Mouse (Mus musculus) E14TG2a.4 (cell line): ENCODE measurements around the gene Apba1.

Source experiments
- H3K27me3 ChIP-seq: 2 replicates; pipeline ENCODE4 v1.6.1; 2014; ENCODE audit warnings: low read length, control low read depth; ENCODE audit not compliant: insufficient read depth
- H3K36me3 ChIP-seq: 2 replicates; pipeline ENCODE4 v1.6.1; 2014; ENCODE audit warnings: low read length, control low read depth; ENCODE audit not compliant: insufficient read depth
- H3K4me1 ChIP-seq: replicated peaks from 2 replicates; pipeline ENCODE4 v1.6.1; 2014; ENCODE audit warnings: low read depth, low read length, control low read depth
- H3K4me3 ChIP-seq: replicated peaks from 2 replicates; pipeline ENCODE4 v1.5.1; 2014; ENCODE audit warnings: mild to moderate bottlenecking, low read length
- H3K9me3 ChIP-seq: 2 replicates; pipeline ENCODE4 v1.6.1; 2014; ENCODE audit warnings: low read length, control low read depth
- CTCF ChIP-seq: conservative IDR thresholded peaks from 2 replicates; pipeline ENCODE4 v1.5.1; 2014; ENCODE audit warnings: low read length
- NANOG ChIP-seq: IDR thresholded peaks from 2 replicates; pipeline ENCODE4 v1.6.1; 2014; ENCODE audit warnings: borderline replicate concordance, low read length, mixed read lengths
- POU5F1 ChIP-seq: IDR thresholded peaks from 2 replicates; pipeline ENCODE4 v1.6.1; 2014; ENCODE audit warnings: low read length, borderline replicate concordance

The Apba1 gene

DNA sequence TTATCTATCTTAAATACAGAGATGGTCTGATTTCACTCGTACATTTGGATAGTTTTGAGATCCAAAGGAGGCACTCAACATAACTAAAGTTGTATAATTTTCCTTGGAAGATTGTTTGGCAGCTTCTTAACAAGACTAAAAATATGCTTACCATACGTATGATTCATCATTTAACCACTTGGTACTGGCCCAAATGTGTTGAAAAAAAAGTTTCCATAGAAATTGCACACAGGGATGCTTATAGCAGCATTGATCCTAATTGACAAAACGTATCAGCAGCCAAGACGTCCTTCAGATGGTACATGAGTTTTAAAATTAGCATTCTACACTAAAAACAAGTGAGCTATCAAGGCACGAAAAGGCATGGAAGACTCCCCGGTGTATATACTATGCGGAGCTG, 108.9 kb downstream of the Apba1 start:
- no peak for TF ChIP-seq CTCF
- no peak for TF ChIP-seq POU5F1
- TF ChIP-seq NANOG, result no peak
- H3K9me3 ChIP-seq, result no peaks in the 10 kb centered on the region
- H3K36me3 ChIP-seq, result no peaks in the 10 kb centered on the region
- H3K4me1 ChIP-seq, result peaks cover 6% of the 10 kb centered on the region
- no peak overlapping the region for H3K4me3 ChIP-seq
- peaks cover 37% of the 10 kb centered on the region for H3K27me3 ChIP-seq

DNA sequence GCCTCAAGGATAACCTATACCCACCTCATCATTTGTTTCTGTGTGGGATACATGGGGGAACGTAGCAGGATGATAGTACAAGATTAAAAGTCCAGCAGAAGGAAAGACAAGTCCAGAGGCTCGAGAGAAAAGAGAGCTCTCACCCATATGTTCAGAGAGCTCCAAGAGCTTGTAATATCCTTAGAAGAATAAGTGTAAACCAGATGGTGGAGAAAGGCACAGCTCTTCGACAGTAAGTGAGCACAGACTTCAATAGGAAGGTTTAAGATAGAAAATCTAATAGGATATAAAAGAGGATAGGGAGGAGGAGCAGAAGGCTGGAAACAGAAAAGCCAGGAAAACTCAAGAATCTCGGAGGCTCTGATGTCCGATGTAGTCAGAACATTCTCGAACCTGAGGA, 115.8 kb downstream of the Apba1 start:
- no peaks in the 10 kb centered on the region for H3K4me1 ChIP-seq
- no peak overlapping the region for H3K4me3 ChIP-seq
- no peaks in the 10 kb centered on the region for H3K9me3 ChIP-seq
- peaks cover 11% of the 10 kb centered on the region for H3K27me3 ChIP-seq
- no peaks in the 10 kb centered on the region for H3K36me3 ChIP-seq
- TF ChIP-seq CTCF (no peak), NANOG (no peak), POU5F1 (no peak)

DNA sequence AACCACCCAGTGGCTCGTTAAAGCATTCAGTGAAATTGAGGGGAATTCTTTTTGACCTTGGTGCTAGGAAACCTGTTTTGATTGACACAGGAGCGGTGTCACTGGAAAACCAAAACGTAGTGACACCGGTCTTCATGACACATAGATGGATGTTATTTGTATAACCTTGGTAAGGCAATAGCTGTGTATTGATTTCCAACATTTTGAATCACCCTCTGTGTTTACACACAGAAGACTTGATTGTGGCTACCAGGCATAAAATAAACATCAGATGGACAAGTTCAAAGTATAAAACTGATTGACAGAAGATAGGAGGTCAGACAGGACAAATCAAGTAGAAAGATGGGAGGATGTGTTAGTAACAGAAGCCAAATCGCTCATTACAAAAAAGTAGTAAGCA, 117.1 kb downstream of the Apba1 start:
- peaks cover 11% of the 10 kb centered on the region for H3K27me3 ChIP-seq
- no peaks in the 10 kb centered on the region for H3K9me3 ChIP-seq
- no peaks in the 10 kb centered on the region for H3K36me3 ChIP-seq
- no peak overlapping the region for H3K4me3 ChIP-seq
- H3K4me1 ChIP-seq, result no peaks in the 10 kb centered on the region
- TF ChIP-seq CTCF, result no peak
- no peak for TF ChIP-seq POU5F1
- TF ChIP-seq NANOG, result no peak

DNA sequence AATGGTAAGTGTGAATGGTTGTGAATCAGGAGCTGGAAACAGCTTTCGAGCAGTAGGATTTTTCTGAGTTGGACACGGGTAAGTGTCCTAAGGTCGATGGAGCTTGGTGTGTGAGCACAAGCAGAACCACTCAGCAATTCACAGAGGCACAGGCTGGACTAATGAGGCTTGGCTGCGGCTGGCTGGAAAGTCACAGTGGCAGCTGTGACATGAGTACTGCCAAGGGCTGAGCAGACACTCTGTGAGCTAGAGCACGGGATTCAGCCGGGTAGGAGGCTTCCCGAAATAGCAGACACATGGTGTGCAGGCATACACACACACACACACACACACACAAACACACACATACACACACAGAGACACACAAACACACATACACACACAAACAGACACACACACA, 121.2 kb downstream of the Apba1 start:
- Histone ChIP-seq H3K27me3 (no peaks in the 10 kb centered on the region), H3K4me3 (no peak overlapping the region), H3K4me1 (no peaks in the 10 kb centered on the region), H3K36me3 (no peaks in the 10 kb centered on the region), H3K9me3 (peaks cover 3% of the 10 kb centered on the region; the same call in 1 of the 2 replicates)
- TF ChIP-seq CTCF, result no peak
- no peak for TF ChIP-seq NANOG
- TF ChIP-seq POU5F1, result no peak

DNA sequence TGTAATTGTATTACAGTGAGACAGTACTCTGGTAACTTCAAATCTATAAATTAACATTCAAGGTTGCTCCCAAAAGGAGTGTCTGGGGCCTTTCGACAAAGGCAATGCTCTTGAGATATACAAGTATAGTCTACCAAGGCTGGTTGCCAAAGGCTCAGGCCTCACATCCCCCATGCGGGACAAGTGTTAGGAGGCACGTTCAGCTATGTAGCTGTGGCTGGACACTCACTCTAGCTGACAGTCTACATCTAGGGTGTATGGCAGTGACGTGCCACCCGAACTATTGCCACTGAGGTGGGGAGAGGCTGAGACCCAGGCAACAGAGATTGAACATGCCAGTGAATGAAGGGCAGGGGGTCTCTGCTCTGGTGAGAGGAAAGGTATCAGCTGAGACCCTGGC, 127.5 kb downstream of the Apba1 start:
- H3K4me1 ChIP-seq, result no peaks in the 10 kb centered on the region
- H3K4me3 ChIP-seq, result no peak overlapping the region
- H3K27me3 ChIP-seq, result peaks cover 33% of the 10 kb centered on the region
- no peaks in the 10 kb centered on the region for H3K36me3 ChIP-seq
- TF ChIP-seq POU5F1 (no peak), CTCF (no peak), NANOG (no peak)
- peaks cover 3% of the 10 kb centered on the region; the same call in 1 of the 2 replicates for H3K9me3 ChIP-seq

DNA sequence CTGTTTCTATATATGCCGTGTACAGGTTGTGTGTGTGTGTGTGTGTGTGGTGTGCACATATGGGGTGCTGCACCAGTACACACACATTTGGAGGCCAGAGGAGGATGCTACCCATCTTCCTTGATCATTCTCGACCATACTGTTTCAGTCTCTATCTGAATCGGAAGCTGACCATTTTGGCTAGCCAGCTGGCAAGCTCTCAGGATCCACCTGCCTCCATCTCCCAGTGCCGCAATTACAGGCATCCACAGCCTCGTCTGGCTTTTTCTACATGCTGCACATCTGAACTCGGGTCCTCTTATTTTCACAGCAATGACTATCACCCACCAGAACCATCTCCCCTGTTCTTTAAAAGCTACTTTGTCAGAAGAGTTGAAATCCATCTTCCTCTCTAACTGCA, 132.7 kb downstream of the Apba1 start:
- H3K27me3 ChIP-seq, result peaks cover 81% of the 10 kb centered on the region
- H3K4me1 ChIP-seq, result peaks cover 7% of the 10 kb centered on the region; the same call in 1 of the 2 replicates
- no peaks in the 10 kb centered on the region for H3K9me3 ChIP-seq
- no peak for TF ChIP-seq NANOG
- no peak for TF ChIP-seq CTCF
- no peak for TF ChIP-seq POU5F1
- no peak overlapping the region for H3K4me3 ChIP-seq
- H3K36me3 ChIP-seq, result no peaks in the 10 kb centered on the region

DNA sequence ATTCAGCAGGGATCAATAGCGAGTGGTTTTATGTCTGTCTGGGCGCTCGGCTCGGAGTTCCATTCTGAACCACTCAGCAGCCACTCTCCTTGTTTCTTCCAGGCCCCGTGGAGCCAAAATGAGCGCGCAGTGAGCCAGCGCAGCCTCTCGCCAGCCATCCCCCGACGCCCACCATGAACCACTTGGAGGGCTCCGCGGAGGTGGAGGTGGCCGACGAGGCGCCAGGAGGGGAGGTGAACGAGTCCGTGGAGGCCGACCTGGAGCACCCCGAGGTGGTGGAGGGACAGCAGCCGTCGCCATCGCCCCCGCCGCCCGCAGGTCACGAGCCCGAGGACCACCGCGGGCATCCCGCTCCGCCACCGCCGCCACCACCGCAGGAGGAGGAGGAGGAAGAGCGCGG, 133.9 kb downstream of the Apba1 start:
- no peaks in the 10 kb centered on the region for H3K9me3 ChIP-seq
- peaks cover 88% of the 10 kb centered on the region for H3K27me3 ChIP-seq
- peak overlapping the region; percentile 73 for H3K4me3 ChIP-seq
- peaks cover 7% of the 10 kb centered on the region; the same call in 1 of the 2 replicates for H3K4me1 ChIP-seq
- H3K36me3 ChIP-seq, result no peaks in the 10 kb centered on the region
- TF ChIP-seq NANOG (no peak), CTCF (no peak), POU5F1 (no peak)

DNA sequence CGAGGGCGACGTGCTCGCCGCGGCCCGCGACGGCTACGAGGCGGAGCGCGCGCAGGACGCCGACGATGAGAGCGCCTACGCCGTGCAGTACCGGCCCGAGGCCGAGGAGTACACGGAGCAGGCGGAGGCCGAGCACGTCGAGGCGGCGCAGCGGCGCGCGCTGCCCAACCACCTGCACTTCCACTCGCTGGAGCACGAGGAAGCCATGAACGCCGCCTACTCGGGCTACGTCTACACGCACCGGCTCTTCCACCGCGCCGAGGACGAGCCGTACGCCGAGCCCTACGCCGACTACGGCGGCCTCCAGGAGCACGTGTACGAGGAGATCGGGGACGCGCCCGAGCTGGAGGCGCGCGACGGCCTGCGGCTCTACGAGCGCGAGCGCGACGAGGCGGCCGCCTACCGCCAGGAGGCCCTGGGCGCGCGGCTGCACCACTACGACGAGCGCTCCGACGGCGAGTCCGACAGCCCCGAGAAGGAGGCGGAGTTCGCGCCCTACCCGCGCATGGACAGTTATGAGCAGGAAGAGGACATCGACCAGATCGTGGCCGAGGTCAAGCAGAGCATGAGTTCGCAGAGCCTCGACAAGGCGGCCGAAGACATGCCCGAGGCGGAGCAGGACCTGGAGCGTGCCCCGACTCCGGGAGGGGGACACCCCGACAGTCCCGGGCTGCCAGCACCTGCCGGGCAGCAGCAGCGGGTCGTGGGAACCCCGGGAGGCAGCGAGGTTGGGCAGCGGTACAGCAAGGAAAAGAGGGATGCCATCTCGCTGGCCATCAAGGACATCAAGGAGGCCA, 134.6 kb downstream of the Apba1 start:
- Histone ChIP-seq H3K27me3 (peaks cover 91% of the 10 kb centered on the region), H3K4me1 (peaks cover 8% of the 10 kb centered on the region; the same call in 1 of the 2 replicates), H3K4me3 (peak overlapping the region; percentile 73), H3K9me3 (no peaks in the 10 kb centered on the region), H3K36me3 (no peaks in the 10 kb centered on the region)
- no peak for TF ChIP-seq NANOG
- no peak for TF ChIP-seq CTCF
- no peak for TF ChIP-seq POU5F1
